Mouse (Mus musculus): Measurements from ENCODE around the gene Pot1a. TPM values are rescaled to one million over a fixed set of nuclear protein-coding genes. Genes with fewer than 3 reads are reported as not detected.

Gene Pot1a
- total RNA-seq (2014; rRNA removed) (22.8 and 24.7 TPM in 2 replicates), polyA plus RNA-seq (2015; fragmentation: Nextera tagmentation; extraction: Ambion mirVana) (17.0 and 17.6 TPM in 2 replicates)

GRCm38 (mm10) chr6:25808806-25809495 is at the start of gene Pot1a:
Gene Pot1a, minus strand, starts transcription at chr6:25809246.
- ATAC-seq (peak; percentile 99), DNase-seq (ENCODE audit: low spot score) (peak; percentile 99)
- TF ChIP-seq CTCF (IDR thresholded peaks at IDR 0.05; ENCODE audit: low read depth): 0 out of 2 replicates have a peak, but pooled peaks have one; percentile 2
- peaks cover 3% of the 10 kb centered on the region; the same call in 1 of the 2 replicates for H3K4me1 ChIP-seq (ENCODE audit: insufficient read depth, low read length)
- under 1% methylated on average over 34 of the region's 34 CpGs for WGBS
- peak within 1 kb of the TSS; percentile 86 for H3K27ac ChIP-seq
- H3K9me3 ChIP-seq (ENCODE audit: low read length): no peaks in the 10 kb centered on the region
- H3K4me3 ChIP-seq (ENCODE audit: low read length): peak within 1 kb of the TSS; percentile 70
- H3K36me3 ChIP-seq (ENCODE audit: insufficient read depth, low read length): no peaks in the 10 kb centered on the region
- peak within 1 kb of the TSS; percentile 78 for H3K4me2 ChIP-seq (ENCODE audit: low read depth, low read length)
- H3K27me3 ChIP-seq (ENCODE audit: insufficient read depth, low read length): no peaks in the 10 kb centered on the region
- H3K9ac ChIP-seq (replicated peaks; ENCODE audit: low read length): peak within 1 kb of the TSS; percentile 73

- DNase-seq (ENCODE audit: low spot score) (no peak), ATAC-seq (no peak)
- no peaks in the 10 kb centered on the region for H3K4me1 ChIP-seq (ENCODE audit: insufficient read depth, low read length)
- TF ChIP-seq CTCF (IDR thresholded peaks at IDR 0.05; ENCODE audit: low read depth): no peak
- no peak overlapping the region for H3K4me3 ChIP-seq (ENCODE audit: low read length)
- H3K27me3 ChIP-seq (ENCODE audit: insufficient read depth, low read length): no peaks in the 10 kb centered on the region
- no peak overlapping the region for H3K9ac ChIP-seq (replicated peaks; ENCODE audit: low read length)
- no peak overlapping the region for H3K27ac ChIP-seq
- no peaks in the 10 kb centered on the region for H3K36me3 ChIP-seq (ENCODE audit: insufficient read depth, low read length)
- WGBS: 32% methylated on average over 2 of the region's 2 CpGs
- H3K4me2 ChIP-seq (ENCODE audit: low read depth, low read length): no peak overlapping the region
- H3K9me3 ChIP-seq (ENCODE audit: low read length): no peaks in the 10 kb centered on the region
Observed at GRCm38 (mm10) chr6:25836261-25836660, 27.2 kb upstream of the Pot1a start.

GRCm38 (mm10) chr6:25806021-25806420 is 3.0 kb downstream of the Pot1a start:
- TF ChIP-seq CTCF (IDR thresholded peaks at IDR 0.05; ENCODE audit: low read depth): no peak
- 89% methylated on average over 3 of the region's 3 CpGs for WGBS
- ATAC-seq: no peak
- H3K4me3 ChIP-seq (ENCODE audit: low read length): no peak overlapping the region
- no peak overlapping the region for H3K4me2 ChIP-seq (ENCODE audit: low read depth, low read length)
- H3K36me3 ChIP-seq (ENCODE audit: insufficient read depth, low read length): no peaks in the 10 kb centered on the region
- H3K27ac ChIP-seq: no peak overlapping the region
- H3K27me3 ChIP-seq (ENCODE audit: insufficient read depth, low read length): no peaks in the 10 kb centered on the region
- H3K4me1 ChIP-seq (ENCODE audit: insufficient read depth, low read length): peaks cover 3% of the 10 kb centered on the region; the same call in 1 of the 2 replicates
- no peak overlapping the region for H3K9ac ChIP-seq (replicated peaks; ENCODE audit: low read length)
- H3K9me3 ChIP-seq (ENCODE audit: low read length): no peaks in the 10 kb centered on the region
- no peak for DNase-seq (ENCODE audit: low spot score)

DNA sequence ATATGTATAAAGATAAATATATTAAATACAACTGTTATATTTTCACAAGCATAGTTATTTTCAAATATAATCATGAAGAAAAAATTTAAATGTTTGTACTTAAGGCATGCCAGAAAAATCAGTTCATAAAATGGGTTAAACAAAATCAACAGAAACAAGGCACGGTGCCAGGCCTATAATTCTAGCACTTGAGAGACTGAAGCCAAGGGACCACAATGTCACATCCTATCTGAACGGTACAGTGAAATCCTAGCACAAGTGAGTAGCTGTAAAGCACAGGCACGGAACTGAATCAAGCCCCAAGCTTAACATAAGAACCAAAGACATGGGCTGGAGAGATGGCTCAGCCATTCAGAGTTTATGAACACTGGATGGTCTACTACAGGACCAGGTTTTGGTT is 6.8 kb downstream of the Pot1a start:
- 64% methylated on average over 3 of the region's 3 CpGs for WGBS
- no peak overlapping the region for H3K9ac ChIP-seq (replicated peaks; ENCODE audit: low read length)
- no peaks in the 10 kb centered on the region for H3K4me1 ChIP-seq (ENCODE audit: insufficient read depth, low read length)
- no peak overlapping the region for H3K27ac ChIP-seq
- TF ChIP-seq CTCF (IDR thresholded peaks at IDR 0.05; ENCODE audit: low read depth): no peak
- ATAC-seq (no peak), DNase-seq (ENCODE audit: low spot score) (peak; percentile 8)
- H3K27me3 ChIP-seq (ENCODE audit: insufficient read depth, low read length): no peaks in the 10 kb centered on the region
- no peak overlapping the region for H3K4me3 ChIP-seq (ENCODE audit: low read length)
- no peaks in the 10 kb centered on the region for H3K9me3 ChIP-seq (ENCODE audit: low read length)
- no peak overlapping the region for H3K4me2 ChIP-seq (ENCODE audit: low read depth, low read length)
- H3K36me3 ChIP-seq (ENCODE audit: insufficient read depth, low read length): no peaks in the 10 kb centered on the region

DNA sequence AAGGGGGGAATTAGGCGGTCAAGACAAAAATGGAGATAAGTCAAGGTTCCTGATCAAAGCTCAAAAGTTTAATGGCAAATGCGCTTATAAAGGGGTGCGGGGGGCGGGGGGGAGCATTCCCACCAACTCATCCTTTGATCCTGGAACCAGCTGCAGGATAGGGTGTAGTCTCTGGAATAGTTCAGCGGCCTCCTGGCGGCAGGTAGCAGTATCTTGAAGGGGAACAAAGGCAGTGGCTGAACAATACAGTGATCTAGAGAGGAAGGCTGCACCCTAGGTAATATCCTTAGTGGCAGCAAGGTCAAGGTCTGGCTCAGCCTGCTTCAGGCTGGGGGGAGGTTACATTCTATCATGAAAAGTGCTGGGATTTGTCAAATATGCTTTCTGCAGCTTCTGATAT is 7.8 kb downstream of the Pot1a start:
- Histone ChIP-seq H3K27me3 (ENCODE audit: insufficient read depth, low read length) (no peaks in the 10 kb centered on the region), H3K9me3 (ENCODE audit: low read length) (no peaks in the 10 kb centered on the region), H3K36me3 (ENCODE audit: insufficient read depth, low read length) (no peaks in the 10 kb centered on the region), H3K4me1 (ENCODE audit: insufficient read depth, low read length) (no peaks in the 10 kb centered on the region), H3K27ac (no peak overlapping the region), H3K9ac (replicated peaks; ENCODE audit: low read length) (no peak overlapping the region), H3K4me3 (ENCODE audit: low read length) (no peak overlapping the region), H3K4me2 (ENCODE audit: low read depth, low read length) (no peak overlapping the region)
- ATAC-seq: no peak
- no peak for DNase-seq (ENCODE audit: low spot score)
- 84% methylated on average over 6 of the region's 6 CpGs for WGBS
- TF ChIP-seq CTCF (IDR thresholded peaks at IDR 0.05; ENCODE audit: low read depth): no peak

DNA sequence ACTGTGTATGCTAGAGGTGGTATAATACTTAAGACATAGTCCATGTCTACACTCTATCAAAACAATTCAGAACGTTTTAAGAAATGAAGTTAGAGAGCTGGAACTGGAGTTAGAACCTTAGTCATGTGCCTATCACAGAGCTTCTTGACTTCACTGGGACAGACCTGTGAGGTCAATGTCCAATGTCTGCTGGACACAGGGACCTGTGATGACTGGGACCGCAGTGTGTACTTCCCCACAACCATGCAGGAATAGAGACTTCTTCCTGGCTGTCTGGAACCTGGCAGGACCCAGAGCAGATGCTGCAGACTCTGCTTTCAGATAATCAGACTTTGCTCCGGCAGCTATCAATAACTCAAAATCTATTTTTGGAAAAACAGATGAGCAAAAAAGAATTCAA is 40.8 kb downstream of the Pot1a start:
- no peak for DNase-seq (ENCODE audit: low spot score)
- 93% methylated on average over 3 of the region's 3 CpGs for WGBS
- no peak overlapping the region for H3K27ac ChIP-seq
- H3K36me3 ChIP-seq (ENCODE audit: insufficient read depth, low read length): peaks cover 9% of the 10 kb centered on the region; the same call in 1 of the 2 replicates
- no peak overlapping the region for H3K4me2 ChIP-seq (ENCODE audit: low read depth, low read length)
- H3K9ac ChIP-seq (replicated peaks; ENCODE audit: low read length): no peak overlapping the region
- no peaks in the 10 kb centered on the region for H3K4me1 ChIP-seq (ENCODE audit: insufficient read depth, low read length)
- H3K9me3 ChIP-seq (ENCODE audit: low read length): no peaks in the 10 kb centered on the region
- TF ChIP-seq CTCF (IDR thresholded peaks at IDR 0.05; ENCODE audit: low read depth): no peak
- ATAC-seq: no peak
- H3K27me3 ChIP-seq (ENCODE audit: insufficient read depth, low read length): no peaks in the 10 kb centered on the region
- no peak overlapping the region for H3K4me3 ChIP-seq (ENCODE audit: low read length)

GRCm38 (mm10) chr6:25767552-25767951 is 41.5 kb downstream of the Pot1a start:
- Histone ChIP-seq H3K36me3 (ENCODE audit: insufficient read depth, low read length) (peaks cover 9% of the 10 kb centered on the region; the same call in 1 of the 2 replicates), H3K9ac (replicated peaks; ENCODE audit: low read length) (no peak overlapping the region), H3K27ac (no peak overlapping the region), H3K9me3 (ENCODE audit: low read length) (no peaks in the 10 kb centered on the region), H3K4me2 (ENCODE audit: low read depth, low read length) (peak overlapping the region; percentile 28; the same call in 1 of the 2 replicates), H3K4me1 (ENCODE audit: insufficient read depth, low read length) (no peaks in the 10 kb centered on the region), H3K27me3 (ENCODE audit: insufficient read depth, low read length) (no peaks in the 10 kb centered on the region), H3K4me3 (ENCODE audit: low read length) (no peak overlapping the region)
- WGBS: 70% methylated on average over 8 of the region's 8 CpGs
- no peak for ATAC-seq
- peak; percentile 3 for DNase-seq (ENCODE audit: low spot score)
- no peak for TF ChIP-seq CTCF (IDR thresholded peaks at IDR 0.05; ENCODE audit: low read depth)

Measured in hindbrain, postnatal 0 days (tissue).